Mouse (Mus musculus) monocyte, adult 59 days (primary cell): Measurements from ENCODE around the gene Serbp1. TPM values are rescaled to one million over a fixed set of nuclear protein-coding genes. Genes with fewer than 3 reads are reported as not detected.

Experiments used
- total RNA-seq, 2 experiments: library from RNA; stranded (reverse); gene quantifications; one replicate each; pipeline ENCODE4 v1.2.4; 2023

The Serbp1 gene
- total RNA-seq: 100 to 1,000 TPM; 190 to 263 TPM

DNA sequence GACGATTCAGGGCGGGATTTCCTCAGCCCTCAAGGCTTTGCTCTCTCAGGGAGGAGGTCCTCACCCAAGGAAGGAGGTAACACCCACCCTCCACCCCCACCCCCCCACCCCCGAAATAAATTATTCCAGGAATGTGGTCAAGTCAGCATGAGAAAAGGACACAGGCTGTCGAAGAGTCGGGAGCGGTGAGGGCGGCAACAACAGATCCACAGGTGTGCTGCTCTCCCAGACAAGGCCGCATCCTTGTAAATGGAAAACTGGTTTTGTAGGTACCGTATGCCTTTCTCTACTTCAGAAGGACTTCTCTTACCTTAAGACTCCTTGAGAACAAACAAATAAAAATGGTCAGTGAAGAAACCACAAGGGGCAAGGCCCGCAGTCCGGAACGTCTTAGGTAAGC, at the start of gene Serbp1:
Gene Serbp1, plus strand, starts transcription at position 200 of the 400 bp plus-strand sequence.

Other genes starting within 250 kb of the Serbp1 start
- 10 to 100 TPM; 23.7 to 24.7 TPM for gene Gadd45a, start 200.7 kb upstream of the Serbp1 start, total RNA-seq
- gene Il12rb2, start 138.0 kb downstream of the Serbp1 start, total RNA-seq: 10 to 100 TPM; 25.3 to 30.2 TPM